Mouse (Mus musculus): ENCODE results near the gene Tbx10. TPM values are rescaled to one million over a fixed set of nuclear protein-coding genes. Genes with fewer than 3 reads are reported as not detected.
A peak's percentile ranks its signal among the peaks of the same experiment; 100 is the strongest.
"Not testable (repeated sequence)": the region's sequence is repeated elsewhere in the genome, so short reads cannot be mapped to it uniquely, and the experiment has no call there.

The Tbx10 gene
- polyA plus RNA-seq, 1 experiment from 2014 or later: not detected

- no peak for ATAC-seq
- Histone ChIP-seq H3K4me2 (ENCODE audit: low read length) (no peak overlapping the region), H3K9me3 (ENCODE audit: control insufficient read depth, low read length) (no peaks in the 10 kb centered on the region), H3K36me3 (ENCODE audit: control insufficient read depth, insufficient read depth) (no peaks in the 10 kb centered on the region), H3K4me1 (replicated peaks; ENCODE audit: control insufficient read depth, insufficient read depth, low read length) (no peaks in the 10 kb centered on the region), H3K27ac (ENCODE audit: low read length) (no peak overlapping the region), H3K9ac (replicated peaks; ENCODE audit: low read depth, low read length) (no peak overlapping the region), H3K4me3 (replicated peaks; ENCODE audit: low read length) (no peak overlapping the region), H3K27me3 (replicated peaks; ENCODE audit: control insufficient read depth, insufficient read depth, low read length) (no peaks in the 10 kb centered on the region)
- WGBS: 63% methylated on average over 11 of the region's 11 CpGs
These were observed 26.0 kb upstream of the Tbx10 start for GRCm38 (mm10) chr19:3966330-3967075.

DNA sequence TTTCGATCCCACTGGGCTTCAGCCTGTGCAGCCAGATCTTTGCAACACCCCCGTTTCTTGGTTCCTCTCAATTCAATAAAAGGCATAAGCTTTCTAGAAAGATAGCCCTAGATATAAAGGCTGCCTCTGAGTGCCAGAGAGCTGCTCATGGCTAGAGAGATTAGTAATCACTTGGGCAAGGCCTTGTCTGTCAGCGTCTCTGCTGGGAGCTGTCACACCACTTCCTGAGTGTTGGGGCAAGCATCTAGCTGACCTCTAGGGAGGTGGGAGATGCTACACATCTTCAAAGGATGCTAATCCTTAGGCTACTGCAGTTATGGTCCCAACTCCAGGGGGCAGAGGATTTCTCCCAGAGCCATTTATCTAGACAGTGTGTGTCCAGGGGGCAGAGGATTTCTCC lies 25.3 kb upstream of the Tbx10 start:
- WGBS: 69% methylated on average over 3 of the region's 3 CpGs
- ATAC-seq: no peak
- H3K9me3 ChIP-seq (ENCODE audit: control insufficient read depth, low read length): no peaks in the 10 kb centered on the region
- no peaks in the 10 kb centered on the region for H3K36me3 ChIP-seq (ENCODE audit: control insufficient read depth, insufficient read depth)
- H3K4me3 ChIP-seq (replicated peaks; ENCODE audit: low read length): no peak overlapping the region
- H3K27me3 ChIP-seq (replicated peaks; ENCODE audit: control insufficient read depth, insufficient read depth, low read length): no peaks in the 10 kb centered on the region
- no peaks in the 10 kb centered on the region for H3K4me1 ChIP-seq (replicated peaks; ENCODE audit: control insufficient read depth, insufficient read depth, low read length)
- H3K4me2 ChIP-seq (ENCODE audit: low read length): no peak overlapping the region
- no peak overlapping the region for H3K27ac ChIP-seq (ENCODE audit: low read length)
- no peak overlapping the region for H3K9ac ChIP-seq (replicated peaks; ENCODE audit: low read depth, low read length)

DNA sequence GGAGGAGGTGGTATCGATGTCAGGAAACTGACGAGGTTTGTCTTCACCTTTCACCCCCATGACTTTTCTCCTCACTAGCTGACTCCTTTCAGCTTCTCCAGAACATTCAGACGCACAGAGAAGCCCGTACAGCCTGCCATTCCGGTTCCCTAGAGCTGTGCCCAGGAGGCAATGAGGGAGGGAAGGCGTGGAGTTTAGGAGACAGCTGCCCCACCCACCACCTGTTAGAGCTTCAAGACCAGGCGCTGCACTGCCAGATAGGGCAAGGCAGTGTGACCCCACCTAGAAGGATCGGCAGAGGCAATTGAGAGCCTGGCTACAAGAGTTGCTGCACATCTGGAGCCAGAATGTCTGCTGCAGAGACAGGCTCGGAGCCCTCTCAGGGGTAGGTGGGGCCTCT lies 20.3 kb upstream of the Tbx10 start, which contains the start of gene Aldh3b2:
Aldh3b2 (plus strand) TSS at position 100 of the 400 bp plus-strand sequence.
- 60% methylated on average over 9 of the region's 9 CpGs for WGBS
- Histone ChIP-seq H3K27ac (ENCODE audit: low read length) (no peak within 1 kb of the TSS), H3K27me3 (replicated peaks; ENCODE audit: control insufficient read depth, insufficient read depth, low read length) (no peaks in the 10 kb centered on the region), H3K36me3 (ENCODE audit: control insufficient read depth, insufficient read depth) (no peaks in the 10 kb centered on the region), H3K9ac (replicated peaks; ENCODE audit: low read depth, low read length) (no peak within 1 kb of the TSS), H3K9me3 (ENCODE audit: control insufficient read depth, low read length) (no peaks in the 10 kb centered on the region), H3K4me3 (replicated peaks; ENCODE audit: low read length) (no peak within 1 kb of the TSS), H3K4me1 (replicated peaks; ENCODE audit: control insufficient read depth, insufficient read depth, low read length) (no peaks in the 10 kb centered on the region), H3K4me2 (ENCODE audit: low read length) (no peak within 1 kb of the TSS)
- ATAC-seq: no peak

GRCm38 (mm10) chr19:3974608-3975007 lies 17.9 kb upstream of the Tbx10 start:
- not testable (repeated sequence) for H3K4me1 ChIP-seq (replicated peaks; ENCODE audit: control insufficient read depth, insufficient read depth, low read length); H3K4me2 ChIP-seq (ENCODE audit: low read length); H3K9me3 ChIP-seq (ENCODE audit: control insufficient read depth, low read length); H3K4me3 ChIP-seq (replicated peaks; ENCODE audit: low read length); H3K9ac ChIP-seq (replicated peaks; ENCODE audit: low read depth, low read length); H3K27ac ChIP-seq (ENCODE audit: low read length); H3K36me3 ChIP-seq (ENCODE audit: control insufficient read depth, insufficient read depth); H3K27me3 ChIP-seq (replicated peaks; ENCODE audit: control insufficient read depth, insufficient read depth, low read length)
- WGBS: 53% methylated on average over 6 of the region's 6 CpGs
- peak; percentile 68 for ATAC-seq

GRCm38 (mm10) chr19:3975866-3976265 lies 16.7 kb upstream of the Tbx10 start:
- H3K4me1 ChIP-seq (replicated peaks; ENCODE audit: control insufficient read depth, insufficient read depth, low read length): no peaks in the 10 kb centered on the region
- no peak for ATAC-seq

DNA sequence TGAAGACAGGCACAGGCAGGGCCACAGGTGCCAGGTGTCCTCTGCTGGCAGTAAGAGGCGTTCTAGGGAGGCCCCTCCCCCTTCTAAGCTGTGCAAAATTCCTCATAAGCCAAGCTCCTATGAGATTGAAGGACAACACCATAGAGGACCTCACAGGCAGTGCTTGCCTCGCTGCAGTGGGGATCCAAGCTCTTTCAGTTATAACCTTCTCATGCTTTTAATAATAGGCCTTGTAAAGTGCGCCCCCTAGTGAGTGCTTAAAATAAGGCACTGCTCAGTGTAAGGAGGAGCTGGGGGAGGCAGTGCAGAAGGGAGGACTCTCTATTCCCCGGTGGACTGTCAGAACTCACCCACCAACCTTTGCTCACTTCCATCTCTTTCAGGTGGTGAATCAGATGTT lies 12.2 kb upstream of the Tbx10 start:
- ATAC-seq: peak; percentile 85
- Histone ChIP-seq H3K4me2 (ENCODE audit: low read length) (no peak overlapping the region), H3K9me3 (ENCODE audit: control insufficient read depth, low read length) (no peaks in the 10 kb centered on the region), H3K36me3 (ENCODE audit: control insufficient read depth, insufficient read depth) (no peaks in the 10 kb centered on the region), H3K4me3 (replicated peaks; ENCODE audit: low read length) (no peak overlapping the region), H3K27ac (ENCODE audit: low read length) (no peak overlapping the region), H3K9ac (replicated peaks; ENCODE audit: low read depth, low read length) (no peak overlapping the region), H3K4me1 (replicated peaks; ENCODE audit: control insufficient read depth, insufficient read depth, low read length) (no peaks in the 10 kb centered on the region), H3K27me3 (replicated peaks; ENCODE audit: control insufficient read depth, insufficient read depth, low read length) (no peaks in the 10 kb centered on the region)
- WGBS: 11% methylated on average over 4 of the region's 4 CpGs

More at GRCm38 (mm10) chr19:3975866-3976265, 16.7 kb upstream of the Tbx10 start:
- Histone ChIP-seq H3K9ac (replicated peaks; ENCODE audit: low read depth, low read length) (no peak overlapping the region), H3K27me3 (replicated peaks; ENCODE audit: control insufficient read depth, insufficient read depth, low read length) (no peaks in the 10 kb centered on the region), H3K27ac (ENCODE audit: low read length) (no peak overlapping the region), H3K36me3 (ENCODE audit: control insufficient read depth, insufficient read depth) (no peaks in the 10 kb centered on the region), H3K9me3 (ENCODE audit: control insufficient read depth, low read length) (no peaks in the 10 kb centered on the region), H3K4me3 (replicated peaks; ENCODE audit: low read length) (no peak overlapping the region), H3K4me2 (ENCODE audit: low read length) (no peak overlapping the region)
- WGBS: 74% methylated on average over 2 of the region's 2 CpGs

- Histone ChIP-seq H3K4me3 (replicated peaks; ENCODE audit: low read length) (no peak overlapping the region), H3K9me3 (ENCODE audit: control insufficient read depth, low read length) (no peaks in the 10 kb centered on the region), H3K4me1 (replicated peaks; ENCODE audit: control insufficient read depth, insufficient read depth, low read length) (no peaks in the 10 kb centered on the region), H3K9ac (replicated peaks; ENCODE audit: low read depth, low read length) (no peak overlapping the region), H3K27me3 (replicated peaks; ENCODE audit: control insufficient read depth, insufficient read depth, low read length) (no peaks in the 10 kb centered on the region), H3K36me3 (ENCODE audit: control insufficient read depth, insufficient read depth) (no peaks in the 10 kb centered on the region), H3K4me2 (ENCODE audit: low read length) (no peak overlapping the region), H3K27ac (ENCODE audit: low read length) (no peak overlapping the region)
- no peak for ATAC-seq
- WGBS: 83% methylated on average over 9 of the region's 9 CpGs
These were observed 11.6 kb upstream of the Tbx10 start for GRCm38 (mm10) chr19:3980917-3981316.

- Histone ChIP-seq H3K36me3 (ENCODE audit: control insufficient read depth, insufficient read depth) (no peaks in the 10 kb centered on the region), H3K4me3 (replicated peaks; ENCODE audit: low read length) (no peak overlapping the region), H3K4me1 (replicated peaks; ENCODE audit: control insufficient read depth, insufficient read depth, low read length) (no peaks in the 10 kb centered on the region), H3K27me3 (replicated peaks; ENCODE audit: control insufficient read depth, insufficient read depth, low read length) (no peaks in the 10 kb centered on the region), H3K27ac (ENCODE audit: low read length) (no peak overlapping the region), H3K9ac (replicated peaks; ENCODE audit: low read depth, low read length) (no peak overlapping the region), H3K9me3 (ENCODE audit: control insufficient read depth, low read length) (no peaks in the 10 kb centered on the region), H3K4me2 (ENCODE audit: low read length) (no peak overlapping the region)
- no peak for ATAC-seq
- 28% methylated on average over 9 of the region's 9 CpGs for WGBS
These were observed 8.9 kb upstream of the Tbx10 start for GRCm38 (mm10) chr19:3983527-3984200.

DNA sequence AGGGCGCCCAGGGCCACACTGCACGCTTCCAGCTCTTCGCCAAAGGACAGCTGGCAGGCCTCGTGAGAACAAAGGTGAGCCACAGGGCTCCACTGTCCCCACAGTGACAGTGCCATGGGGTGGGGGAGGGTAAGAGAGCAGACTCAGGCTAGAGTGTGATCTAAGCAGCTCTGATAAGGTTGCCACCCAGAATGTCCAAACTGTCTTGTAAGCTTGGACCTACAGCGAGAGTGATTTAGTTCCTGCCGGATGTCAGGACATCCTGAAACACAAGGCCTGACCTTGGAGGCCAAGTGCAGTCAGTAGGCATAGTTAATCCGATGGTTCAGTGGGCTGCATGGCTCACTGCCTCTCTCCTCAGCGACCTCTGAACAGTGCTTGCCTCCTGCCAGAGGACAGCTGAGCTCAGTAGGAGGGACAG lies 7.3 kb upstream of the Tbx10 start:
- H3K4me2 ChIP-seq (ENCODE audit: low read length): no peak overlapping the region
- no peaks in the 10 kb centered on the region for H3K36me3 ChIP-seq (ENCODE audit: control insufficient read depth, insufficient read depth)
- no peaks in the 10 kb centered on the region for H3K9me3 ChIP-seq (ENCODE audit: control insufficient read depth, low read length)
- no peak overlapping the region for H3K27ac ChIP-seq (ENCODE audit: low read length)
- H3K27me3 ChIP-seq (replicated peaks; ENCODE audit: control insufficient read depth, insufficient read depth, low read length): no peaks in the 10 kb centered on the region
- 32% methylated on average over 8 of the region's 8 CpGs for WGBS
- H3K4me1 ChIP-seq (replicated peaks; ENCODE audit: control insufficient read depth, insufficient read depth, low read length): no peaks in the 10 kb centered on the region
- H3K9ac ChIP-seq (replicated peaks; ENCODE audit: low read depth, low read length): no peak overlapping the region
- ATAC-seq: no peak
- H3K4me3 ChIP-seq (replicated peaks; ENCODE audit: low read length): no peak overlapping the region
